Mouse (Mus musculus): Measurements from ENCODE around the gene Gzmf. TPM values are rescaled to one million over a fixed set of nuclear protein-coding genes. Genes with fewer than 3 reads are reported as not detected.
"Not testable (repeated sequence)": the region's sequence is repeated elsewhere in the genome, so short reads cannot be mapped to it uniquely, and the experiment has no call there.

Gzmf gene
- polyA plus RNA-seq, 1 experiment from 2014 or later: not detected

GRCm38 (mm10) chr14:56173396-56173795 lies 37.8 kb downstream of the Gzmf start:
- H3K4me1 ChIP-seq (replicated peaks; ENCODE audit: control insufficient read depth, insufficient read depth, low read length): no peaks in the 10 kb centered on the region
- 92% methylated on average over 6 of the region's 6 CpGs for WGBS
- no peaks in the 10 kb centered on the region for H3K36me3 ChIP-seq (ENCODE audit: control insufficient read depth, insufficient read depth, low read length)
- H3K9ac ChIP-seq (ENCODE audit: low read length): no peak overlapping the region
- H3K4me3 ChIP-seq (ENCODE audit: low read length): no peak overlapping the region
- H3K4me2 ChIP-seq (ENCODE audit: low read depth, low read length): no peak overlapping the region
- H3K9me3 ChIP-seq (ENCODE audit: control insufficient read depth, low read length): no peaks in the 10 kb centered on the region
- no peak for ATAC-seq (ENCODE audit: low read depth)
- no peak overlapping the region for H3K27ac ChIP-seq (ENCODE audit: low read length)
- no peaks in the 10 kb centered on the region for H3K27me3 ChIP-seq (ENCODE audit: control insufficient read depth, insufficient read depth, low read depth, low read length)

GRCm38 (mm10) chr14:56172744-56173143 lies 38.5 kb downstream of the Gzmf start:
- no peaks in the 10 kb centered on the region for H3K9me3 ChIP-seq (ENCODE audit: control insufficient read depth, low read length)
- no peaks in the 10 kb centered on the region for H3K27me3 ChIP-seq (ENCODE audit: control insufficient read depth, insufficient read depth, low read depth, low read length)
- H3K27ac ChIP-seq (ENCODE audit: low read length): no peak overlapping the region
- H3K4me3 ChIP-seq (ENCODE audit: low read length): no peak overlapping the region
- no peak overlapping the region for H3K9ac ChIP-seq (ENCODE audit: low read length)
- no peaks in the 10 kb centered on the region for H3K4me1 ChIP-seq (replicated peaks; ENCODE audit: control insufficient read depth, insufficient read depth, low read length)
- H3K4me2 ChIP-seq (ENCODE audit: low read depth, low read length): no peak overlapping the region
- 81% methylated on average over 5 of the region's 5 CpGs for WGBS
- ATAC-seq (ENCODE audit: low read depth): no peak
- H3K36me3 ChIP-seq (ENCODE audit: control insufficient read depth, insufficient read depth, low read length): no peaks in the 10 kb centered on the region

GRCm38 (mm10) chr14:56168009-56168408 lies 43.2 kb downstream of the Gzmf start:
- H3K4me1 ChIP-seq (replicated peaks; ENCODE audit: control insufficient read depth, insufficient read depth, low read length): no peaks in the 10 kb centered on the region
- WGBS: 68% methylated on average over 6 of the region's 6 CpGs

GRCm38 (mm10) chr14:56162109-56162508 lies 49.1 kb downstream of the Gzmf start:
- Histone ChIP-seq H3K27ac (ENCODE audit: low read length) (no peak overlapping the region), H3K9me3 (ENCODE audit: control insufficient read depth, low read length) (no peaks in the 10 kb centered on the region), H3K36me3 (ENCODE audit: control insufficient read depth, insufficient read depth, low read length) (no peaks in the 10 kb centered on the region), H3K27me3 (ENCODE audit: control insufficient read depth, insufficient read depth, low read depth, low read length) (no peaks in the 10 kb centered on the region), H3K4me3 (ENCODE audit: low read length) (no peak overlapping the region), H3K9ac (ENCODE audit: low read length) (no peak overlapping the region), H3K4me1 (replicated peaks; ENCODE audit: control insufficient read depth, insufficient read depth, low read length) (no peaks in the 10 kb centered on the region), H3K4me2 (ENCODE audit: low read depth, low read length) (no peak overlapping the region)
- ATAC-seq (ENCODE audit: low read depth): no peak
- WGBS: 81% methylated on average over 2 of the region's 2 CpGs

More at GRCm38 (mm10) chr14:56168009-56168408, 43.2 kb downstream of the Gzmf start:
- Histone ChIP-seq H3K27me3 (ENCODE audit: control insufficient read depth, insufficient read depth, low read depth, low read length) (no peaks in the 10 kb centered on the region), H3K9me3 (ENCODE audit: control insufficient read depth, low read length) (no peaks in the 10 kb centered on the region), H3K4me2 (ENCODE audit: low read depth, low read length) (no peak overlapping the region), H3K9ac (ENCODE audit: low read length) (no peak overlapping the region), H3K36me3 (ENCODE audit: control insufficient read depth, insufficient read depth, low read length) (no peaks in the 10 kb centered on the region), H3K4me3 (ENCODE audit: low read length) (no peak overlapping the region), H3K27ac (ENCODE audit: low read length) (no peak overlapping the region)
- no peak for ATAC-seq (ENCODE audit: low read depth)

DNA sequence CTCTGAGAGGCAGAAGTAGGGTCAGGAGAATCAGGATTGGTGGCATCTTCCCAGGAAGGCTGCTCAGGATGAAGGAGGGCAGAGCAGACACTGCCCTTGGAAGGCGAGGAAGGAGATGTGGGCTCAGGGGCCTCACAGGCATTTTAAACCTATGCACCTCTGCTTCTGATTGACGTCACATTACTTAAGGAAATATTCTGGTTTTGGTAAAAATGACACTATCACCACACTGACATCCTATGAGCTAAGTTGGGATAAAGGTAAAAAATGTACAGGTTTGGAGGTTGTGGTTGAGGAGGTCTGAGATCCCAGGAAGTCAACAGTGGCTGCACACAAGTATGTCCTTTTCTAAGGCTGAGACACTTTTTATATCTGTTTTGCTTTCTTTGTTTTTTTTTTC lies 51.7 kb downstream of the Gzmf start, which contains the start of gene Gzmg:
Gzmg (minus strand) TSS at position 101 of the 400 bp plus-strand sequence.
- not testable (repeated sequence) for ATAC-seq (ENCODE audit: low read depth); H3K27ac ChIP-seq (ENCODE audit: low read length); H3K4me2 ChIP-seq (ENCODE audit: low read depth, low read length); H3K9ac ChIP-seq (ENCODE audit: low read length); H3K36me3 ChIP-seq (ENCODE audit: control insufficient read depth, insufficient read depth, low read length); H3K9me3 ChIP-seq (ENCODE audit: control insufficient read depth, low read length); H3K27me3 ChIP-seq (ENCODE audit: control insufficient read depth, insufficient read depth, low read depth, low read length); H3K4me3 ChIP-seq (ENCODE audit: low read length); H3K4me1 ChIP-seq (replicated peaks; ENCODE audit: control insufficient read depth, insufficient read depth, low read length)
- WGBS: 78% methylated on average over 2 of the region's 2 CpGs

- 72% methylated on average over 2 of the region's 2 CpGs for WGBS
- no peaks in the 10 kb centered on the region for H3K36me3 ChIP-seq (ENCODE audit: control insufficient read depth, insufficient read depth, low read length)
- H3K4me1 ChIP-seq (replicated peaks; ENCODE audit: control insufficient read depth, insufficient read depth, low read length): no peaks in the 10 kb centered on the region
- no peak overlapping the region for H3K4me2 ChIP-seq (ENCODE audit: low read depth, low read length)
- H3K9me3 ChIP-seq (ENCODE audit: control insufficient read depth, low read length): no peaks in the 10 kb centered on the region
- ATAC-seq (ENCODE audit: low read depth): no peak
- no peak overlapping the region for H3K27ac ChIP-seq (ENCODE audit: low read length)
- H3K4me3 ChIP-seq (ENCODE audit: low read length): no peak overlapping the region
- no peaks in the 10 kb centered on the region for H3K27me3 ChIP-seq (ENCODE audit: control insufficient read depth, insufficient read depth, low read depth, low read length)
- no peak overlapping the region for H3K9ac ChIP-seq (ENCODE audit: low read length)
These were observed 55.9 kb downstream of the Gzmf start for GRCm38 (mm10) chr14:56155340-56155739.

Other genes starting within 250 kb of the Gzmf start
- gene Mcpt1, start 193.4 kb downstream of the Gzmf start, polyA plus RNA-seq (2015; fragmentation: Nextera tagmentation; extraction: Ambion mirVana): not detected in 2 replicates
- not detected in 2 replicates for gene Mcpt9, start 180.9 kb downstream of the Gzmf start, polyA plus RNA-seq (2015; fragmentation: Nextera tagmentation; extraction: Ambion mirVana)
- gene Mcpt2, start 169.4 kb downstream of the Gzmf start, polyA plus RNA-seq (2015; fragmentation: Nextera tagmentation; extraction: Ambion mirVana): 0.20 TPM in 1 of 2 replicates, not detected in the other
- 0.23 and 0.83 TPM in 2 replicates for gene Mcpt4, start 149.1 kb downstream of the Gzmf start, polyA plus RNA-seq (2015; fragmentation: Nextera tagmentation; extraction: Ambion mirVana)
- 0.79 and 1.0 TPM in 2 replicates for gene Mcpt8, start 126.1 kb downstream of the Gzmf start, polyA plus RNA-seq (2015; fragmentation: Nextera tagmentation; extraction: Ambion mirVana)
- 0.35 TPM in 1 of 2 replicates, not detected in the other for gene Ctsg, start 108.8 kb downstream of the Gzmf start, polyA plus RNA-seq (2015; fragmentation: Nextera tagmentation; extraction: Ambion mirVana)
- not detected in 2 replicates for gene Gzme, start 90.8 kb downstream of the Gzmf start, polyA plus RNA-seq (2015; fragmentation: Nextera tagmentation; extraction: Ambion mirVana)
- gene Gzmd, start 78.8 kb downstream of the Gzmf start, polyA plus RNA-seq (2015; fragmentation: Nextera tagmentation; extraction: Ambion mirVana): not detected in 2 replicates
- gene Gzmg, start 51.8 kb downstream of the Gzmf start, polyA plus RNA-seq (2015; fragmentation: Nextera tagmentation; extraction: Ambion mirVana): not detected in 2 replicates
- gene Gzmn, start 36.8 kb downstream of the Gzmf start, polyA plus RNA-seq (2015; fragmentation: Nextera tagmentation; extraction: Ambion mirVana): not detected in 2 replicates
- not detected in 2 replicates for gene Gzmc, start 23.2 kb upstream of the Gzmf start, polyA plus RNA-seq (2015; fragmentation: Nextera tagmentation; extraction: Ambion mirVana)
- gene Gzmb, start 50.8 kb upstream of the Gzmf start, polyA plus RNA-seq (2015; fragmentation: Nextera tagmentation; extraction: Ambion mirVana): 2.0 and 2.3 TPM in 2 replicates
- gene Atp12a, start 153.7 kb upstream of the Gzmf start, polyA plus RNA-seq (2015; fragmentation: Nextera tagmentation; extraction: Ambion mirVana): 2.2 and 2.6 TPM in 2 replicates
- gene Rnf17, start 191.2 kb upstream of the Gzmf start, polyA plus RNA-seq (2015; fragmentation: Nextera tagmentation; extraction: Ambion mirVana): 1.1 and 1.4 TPM in 2 replicates

Measured in lung, embryonic 16.5 days (tissue).